Mouse (Mus musculus) liver, embryonic 14.5 days (tissue): ENCODE measurements around the gene Capn2. TPM values are rescaled to one million over a fixed set of nuclear protein-coding genes. Genes with fewer than 3 reads are reported as not detected.

Experiments used
- ATAC-seq: fragments of 200-750 bp; cut with Nextera tagmentation; 2 replicates; pipeline ENCODE4 v1.8.0; 2017; ENCODE audit warnings: moderate number of reproducible peaks, mild to moderate bottlenecking, moderate library complexity; ENCODE audit not compliant: insufficient read depth
- DNase-seq, 3 experiments: peaks; one replicate each; pipeline ENCODE4 v3.0.0-alpha.2; 2012 to 2013; ENCODE audit warnings: low read depth in 3 of 3, low spot score in 3 of 3
- H3K27ac ChIP-seq: fragments of 300-500 bp; sonication (generic); 2 replicates; pipeline ENCODE4 v1.5.1; 2014; ENCODE audit warnings: moderate library complexity, mild to moderate bottlenecking, control low read depth, inconsistent platforms
- H3K27me3 ChIP-seq: fragments of 300-500 bp; sonication (generic); 2 replicates; pipeline ENCODE4 v1.6.1; 2014; ENCODE audit warnings: mild to moderate bottlenecking, low read length, moderate library complexity; ENCODE audit not compliant: control insufficient read depth, insufficient read depth
- H3K36me3 ChIP-seq: fragments of 300-500 bp; sonication (generic); replicated peaks from 2 replicates; pipeline ENCODE4 v1.6.1; 2014; ENCODE audit warnings: low read depth; ENCODE audit not compliant: control insufficient read depth, insufficient read depth
- H3K4me1 ChIP-seq, 2 experiments: fragments of 200-500 bp in 1 of 2; fragments of 300-500 bp in 1 of 2; sonication (generic) in 1 of 2; replicated peaks; 2 replicates each; pipeline ENCODE4 v1.6.1; 2012 to 2014; ENCODE audit warnings: antibody characterized with exemption in 1 of 2, inconsistent platforms in 1 of 2, low read length in 1 of 2; ENCODE audit not compliant: control insufficient read depth in 2 of 2, insufficient read depth in 2 of 2
- H3K4me2 ChIP-seq: fragments of 300-500 bp; sonication (generic); 2 replicates; pipeline ENCODE4 v1.6.1; 2014; ENCODE audit warnings: low read depth, mild to moderate bottlenecking, control low read depth, moderate library complexity
- H3K4me3 ChIP-seq, 2 experiments: fragments of 200-500 bp in 1 of 2; fragments of 300-500 bp in 1 of 2; sonication (generic) in 1 of 2; 2 replicates each; pipeline ENCODE4 v1.5.1; 2012 to 2014; ENCODE audit warnings: low read depth in 2 of 2, low read length in 2 of 2, mild to moderate bottlenecking in 2 of 2, control low read depth in 1 of 2, inconsistent platforms in 1 of 2, moderate library complexity in 1 of 2; ENCODE audit not compliant: insufficient read depth in 1 of 2
- H3K9ac ChIP-seq: fragments of 300-500 bp; sonication (generic); replicated peaks from 2 replicates; pipeline ENCODE4 v1.6.1; 2014; ENCODE audit warnings: mild to moderate bottlenecking, control low read depth, moderate library complexity
- H3K9me3 ChIP-seq: fragments of 300-500 bp; sonication (generic); 2 replicates; pipeline ENCODE4 v1.6.1; 2016; ENCODE audit warnings: low read length, mixed read lengths; ENCODE audit not compliant: control insufficient read depth
- CTCF ChIP-seq: IDR thresholded peaks from 2 replicates; pipeline ENCODE4 v1.5.1; 2016; ENCODE audit warnings: antibody characterized with exemption, low read depth, control low read depth
- EP300 ChIP-seq: IDR thresholded peaks from 2 replicates; pipeline ENCODE4 v1.6.1; 2016; ENCODE audit warnings: antibody characterized with exemption, low read depth
- WGBS: fragments of 180-500 bp; shearing (Covaris S2); extraction: QIAGEN DNeasy Blood & Tissue Kit; methylation state at CpG from one replicate; pipeline ENCODE4 v1.1.7; 2014; ENCODE audit not compliant: insufficient replicate concordance; 5-methylcytosine and 5-hydroxymethylcytosine counted together
- polyA plus RNA-seq, 2 experiments: library from polyadenylated mRNA; depleted of rRNA in 1 of 2; stranded (reverse) in 1 of 2; unstranded in 1 of 2; fragments of >200 nt; fragmentation: Nextera tagmentation in 1 of 2; extraction: Ambion mirVana in 1 of 2; gene quantifications; 2 replicates each; pipeline versions ENCODE4 v1.2.1 to v1.2.3; 2012 to 2014

The Capn2 gene
- polyA plus RNA-seq, 2 experiments: 9.8 to 13.6 TPM

GRCm38 (mm10) chr1:182561945-182562514 is 44.6 kb upstream of the Capn2 start:
- H3K4me3 ChIP-seq: no peak overlapping the region
- H3K4me2 ChIP-seq: no peak overlapping the region
- H3K27ac ChIP-seq: no peak overlapping the region
- no peaks in the 10 kb centered on the region for H3K27me3 ChIP-seq
- 71% methylated on average over 11 of the region's 11 CpGs for WGBS
- no peaks in the 10 kb centered on the region for H3K36me3 ChIP-seq
- DNase-seq: no peak
- no peak overlapping the region for H3K9ac ChIP-seq
- H3K4me1 ChIP-seq: peaks cover 0 to 6% of the 10 kb centered on the region in 2 experiments; a peak in 1 of 4 replicates
- no peaks in the 10 kb centered on the region for H3K9me3 ChIP-seq
- no peak for TF ChIP-seq EP300
- no peak for TF ChIP-seq CTCF
- no peak for ATAC-seq

- ATAC-seq (no peak), DNase-seq (no peak)
- Histone ChIP-seq H3K9me3 (no peaks in the 10 kb centered on the region), H3K27me3 (no peaks in the 10 kb centered on the region), H3K36me3 (no peaks in the 10 kb centered on the region), H3K4me2 (no peak overlapping the region), H3K4me1 (peaks cover 0 to 6% of the 10 kb centered on the region in 2 experiments; a peak in 1 of 4 replicates), H3K4me3 (no peak overlapping the region), H3K9ac (no peak overlapping the region), H3K27ac (no peak overlapping the region)
- peak; percentile 63 for TF ChIP-seq CTCF
- no peak for TF ChIP-seq EP300
- 12% methylated on average over 3 of the region's 3 CpGs for WGBS
These were observed 43.1 kb upstream of the Capn2 start for GRCm38 (mm10) chr1:182560390-182561098.

GRCm38 (mm10) chr1:182559530-182559929 is 42.1 kb upstream of the Capn2 start:
- H3K4me2 ChIP-seq: no peak overlapping the region
- H3K9ac ChIP-seq: no peak overlapping the region
- no peak for ATAC-seq
- no peak overlapping the region for H3K27ac ChIP-seq
- no peaks in the 10 kb centered on the region for H3K27me3 ChIP-seq
- TF ChIP-seq EP300 (no peak), CTCF (no peak)
- no peak overlapping the region for H3K4me3 ChIP-seq
- H3K4me1 ChIP-seq: peaks cover 0 to 6% of the 10 kb centered on the region in 2 experiments; a peak in 1 of 4 replicates
- no peak for DNase-seq
- WGBS: 78% methylated on average over 10 of the region's 11 CpGs
- no peaks in the 10 kb centered on the region for H3K36me3 ChIP-seq
- H3K9me3 ChIP-seq: no peaks in the 10 kb centered on the region

- DNase-seq (no peak), ATAC-seq (no peak)
- Histone ChIP-seq H3K36me3 (no peaks in the 10 kb centered on the region), H3K4me3 (no peak overlapping the region), H3K4me2 (no peak overlapping the region), H3K27ac (no peak overlapping the region), H3K27me3 (no peaks in the 10 kb centered on the region), H3K4me1 (peaks cover 0 to 4% of the 10 kb centered on the region in 2 experiments; a peak in 1 of 4 replicates), H3K9ac (no peak overlapping the region), H3K9me3 (no peaks in the 10 kb centered on the region)
- TF ChIP-seq CTCF (no peak), EP300 (no peak)
- 63% methylated on average over 4 of the region's 4 CpGs for whole genome bisulfite sequencing
These were observed 40.9 kb upstream of the Capn2 start for GRCm38 (mm10) chr1:182558271-182558670.

GRCm38 (mm10) chr1:182553649-182554375 is 36.4 kb upstream of the Capn2 start:
- Histone ChIP-seq H3K27ac (no peak overlapping the region), H3K9ac (no peak overlapping the region), H3K27me3 (no peaks in the 10 kb centered on the region), H3K9me3 (no peaks in the 10 kb centered on the region), H3K4me3 (no peak overlapping the region), H3K4me2 (no peak overlapping the region), H3K36me3 (no peaks in the 10 kb centered on the region), H3K4me1 (no peaks in the 10 kb centered on the region)
- TF ChIP-seq EP300: no peak
- peak; percentile 82 for TF ChIP-seq CTCF
- ATAC-seq (no peak), DNase-seq (no peak)
- WGBS: 52% methylated on average over 12 of the region's 12 CpGs
